In the genomic region with DNA sequence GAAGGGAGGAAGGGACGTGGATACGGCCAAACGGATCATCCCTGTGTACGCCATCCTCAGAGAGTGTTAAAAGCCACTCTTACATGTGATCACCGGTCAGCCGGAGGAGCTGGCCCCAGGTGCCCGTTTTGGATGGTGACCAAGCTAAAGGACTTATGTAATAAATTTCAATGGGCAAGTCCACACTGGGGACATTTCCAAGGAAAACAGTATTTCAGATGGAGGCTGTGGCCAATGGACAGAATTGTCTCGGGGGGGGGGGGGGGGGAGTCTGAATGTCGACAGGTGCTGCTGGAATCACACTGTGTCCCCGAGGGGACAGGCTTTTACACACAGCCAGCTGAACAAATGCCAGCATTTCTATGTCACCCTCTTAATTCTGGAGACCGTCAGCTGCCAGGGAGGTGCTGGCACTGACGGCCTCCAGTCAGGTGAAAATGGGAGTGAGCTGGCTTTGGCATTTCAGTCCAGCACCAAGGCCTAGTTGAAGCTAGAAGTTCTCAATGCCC, we compare ENCODE assay signal across 11 mouse cellular contexts.
DNase-seq lines count a peak whose midpoint lies in the region; ATAC-seq and TF ChIP-seq lines count a peak whose summit lies in the region.
"Had no signal": no experiment of that assay in that cellular context is flagged by ENCODE, and none has a peak within 500 bp of the region (broad histone marks: within the 10 kb centered on the region; RNA-seq: fewer than 3 reads in every experiment).

No protein-coding gene starts in this region.

- H3K9me3 ChIP-seq in forebrain, embryonic 14.5 days (replicated peaks; ENCODE audit: control insufficient read depth, low read length) = no peaks in the 10 kb centered on the region
- no peaks in the 10 kb centered on the region for H3K9me3 ChIP-seq in forebrain, embryonic 13.5 days (replicated peaks)
- no peaks in the 10 kb centered on the region for H3K9me3 ChIP-seq in liver, postnatal 0 days (ENCODE audit: low read length)
- H3K9me3 ChIP-seq in liver, embryonic 12.5 days (replicated peaks) = no peaks in the 10 kb centered on the region

- no peak for TF ChIP-seq CTCF in liver, postnatal 0 days (IDR thresholded peaks at IDR 0.05; ENCODE audit: low read depth)
- TF ChIP-seq CTCF in thymus, adult 2 months (IDR thresholded peaks at IDR 0.05; ENCODE audit: borderline replicate concordance, control insufficient read depth, extremely low read depth, insufficient read depth, low read length, poor library complexity) = no peak

- H3K27ac ChIP-seq in forebrain, embryonic 14.5 days (ENCODE audit: low read depth, low read length) = no peak overlapping the region
- no peak overlapping the region for H3K27ac ChIP-seq in forebrain, embryonic 13.5 days
- no peak overlapping the region for H3K27ac ChIP-seq in liver, postnatal 0 days (ENCODE audit: low read depth)
- H3K27ac ChIP-seq in liver, embryonic 12.5 days = no peak overlapping the region
- no peak overlapping the region for H3K27ac ChIP-seq in thymus, adult 2 months (ENCODE audit: control insufficient read depth, insufficient read depth, low read length)
- H3K27ac ChIP-seq: layer of hippocampus, adult 2 months; stomach, postnatal 0 days had no signal

- no peak overlapping the region for H3K4me2 ChIP-seq in forebrain, embryonic 14.5 days (ENCODE audit: low read length)
- no peak overlapping the region for H3K4me2 ChIP-seq in forebrain, embryonic 13.5 days
- H3K4me2 ChIP-seq in liver, postnatal 0 days (ENCODE audit: low read depth, low read length) = no peak overlapping the region
- no peak overlapping the region for H3K4me2 ChIP-seq in liver, embryonic 12.5 days

- no peak overlapping the region for H3K9ac ChIP-seq in forebrain, embryonic 14.5 days (ENCODE audit: low read length)
- no peak overlapping the region for H3K9ac ChIP-seq in forebrain, embryonic 13.5 days
- H3K9ac ChIP-seq in liver, postnatal 0 days (replicated peaks) = no peak overlapping the region
- H3K9ac ChIP-seq in liver, embryonic 12.5 days = no peak overlapping the region

- peaks cover 19% of the 10 kb centered on the region for H3K4me1 ChIP-seq in forebrain, embryonic 14.5 days (ENCODE audit: control insufficient read depth, insufficient read depth, low read length)
- peaks cover 39% of the 10 kb centered on the region for H3K4me1 ChIP-seq in forebrain, embryonic 13.5 days
- H3K4me1 ChIP-seq in liver, postnatal 0 days (ENCODE audit: insufficient read depth) = no peaks in the 10 kb centered on the region
- H3K4me1 ChIP-seq in liver, embryonic 12.5 days = 0 out of 2 replicates have a peak, but pooled peaks cover 5% of the 10 kb centered on the region
- H3K4me1 ChIP-seq in thymus, adult 2 months (replicated peaks; ENCODE audit: control insufficient read depth, insufficient read depth, low read length) = no peaks in the 10 kb centered on the region

- no peak for TF ChIP-seq EP300 in liver, postnatal 0 days (IDR thresholded peaks at IDR 0.05; ENCODE audit: low read depth)

- WGBS in forebrain, embryonic 14.5 days = 70% methylated on average over 12 of the region's 12 CpGs
- 71% methylated on average over 12 of the region's 12 CpGs for WGBS in forebrain, embryonic 13.5 days
- 84% methylated on average over 12 of the region's 12 CpGs for WGBS in liver, postnatal 0 days (ENCODE audit: insufficient replicate concordance)
- 88% methylated on average over 12 of the region's 12 CpGs for WGBS in liver, embryonic 12.5 days (ENCODE audit: insufficient replicate concordance)
- 94% methylated on average over 12 of the region's 12 CpGs for WGBS in thymus, adult 2 months

- no peak overlapping the region for H3K4me3 ChIP-seq in forebrain, embryonic 14.5 days (ENCODE audit: low read depth, low read length)
- no peak overlapping the region for H3K4me3 ChIP-seq in forebrain, embryonic 13.5 days
- H3K4me3 ChIP-seq in liver, postnatal 0 days (ENCODE audit: low read depth, low read length) = no peak overlapping the region
- H3K4me3 ChIP-seq in liver, embryonic 12.5 days = no peak overlapping the region
- no peak overlapping the region for H3K4me3 ChIP-seq in thymus, adult 2 months (ENCODE audit: control insufficient read depth, insufficient read depth, low read length)
- H3K4me3 ChIP-seq: layer of hippocampus, adult 2 months had no signal

- no peak for ATAC-seq in forebrain, embryonic 14.5 days
- no peak for ATAC-seq in forebrain, embryonic 13.5 days
- ATAC-seq in liver, postnatal 0 days = no peak
- ATAC-seq in liver, embryonic 12.5 days = no peak
- ATAC-seq: CD4-positive, CD25-positive, alpha-beta regulatory T cell, adult 4 months had no signal

- H3K36me3 ChIP-seq in forebrain, embryonic 14.5 days (ENCODE audit: control insufficient read depth, insufficient read depth, low read length) = no peaks in the 10 kb centered on the region
- H3K36me3 ChIP-seq in forebrain, embryonic 13.5 days (ENCODE audit: poor library complexity, severe bottlenecking) = no peaks in the 10 kb centered on the region
- H3K36me3 ChIP-seq in liver, postnatal 0 days (replicated peaks; ENCODE audit: insufficient read depth, low read length) = peaks cover 4% of the 10 kb centered on the region; the same call in 1 of the 2 replicates
- peaks cover 63% of the 10 kb centered on the region for H3K36me3 ChIP-seq in liver, embryonic 12.5 days
- peaks cover 52% of the 10 kb centered on the region for H3K36me3 ChIP-seq in thymus, adult 2 months (ENCODE audit: control insufficient read depth, insufficient read depth, low read length)

- DNase-seq in forebrain, embryonic 14.5 days (ENCODE audit: low spot score) = peak; percentile 36
- DNase-seq in liver, postnatal 0 days = peak; percentile 7
- peak; percentile 44 to 76 for DNase-seq in kidney, postnatal 25 days
- no peak for DNase-seq in thymus, postnatal 10 days (ENCODE audit: low spot score in 2 of 2)
- DNase-seq in thymus, adult 2 months = no peak
- DNase-seq in thymus, postnatal 36 days = no peak

- no peak for TF ChIP-seq POLR2A in thymus, adult 2 months (IDR thresholded peaks at IDR 0.05; ENCODE audit: control insufficient read depth, extremely low read depth, insufficient read depth, low read length, poor library complexity)

- H3K27me3 ChIP-seq in forebrain, embryonic 14.5 days (replicated peaks; ENCODE audit: control insufficient read depth, insufficient read depth, low read length) = peaks cover 35% of the 10 kb centered on the region; the same call in 1 of the 2 replicates
- peaks cover 82% of the 10 kb centered on the region for H3K27me3 ChIP-seq in forebrain, embryonic 13.5 days
- H3K27me3 ChIP-seq in liver, postnatal 0 days (ENCODE audit: insufficient read depth, low read length) = no peaks in the 10 kb centered on the region
- H3K27me3 ChIP-seq in liver, embryonic 12.5 days (replicated peaks) = no peaks in the 10 kb centered on the region
- H3K27me3 ChIP-seq in thymus, adult 2 months (ENCODE audit: control insufficient read depth, insufficient read depth, low read length) = no peaks in the 10 kb centered on the region

Comparison
In these comparisons a context has a peak if more than half of its experiments do, and no peak if none do; other contexts are left out.
1. DNase-seq: peak in forebrain, embryonic 14.5 days (single experiment), liver, postnatal 0 days (single experiment) and kidney, postnatal 25 days (2 of 2); none in thymus, postnatal 10 days (0 of 2), thymus, adult 2 months (single experiment) and thymus, postnatal 36 days (0 of 2).